Mouse (Mus musculus) heart, embryonic 11.5 days (tissue): ENCODE data around the gene Tial1. TPM values are rescaled to one million over a fixed set of nuclear protein-coding genes. Genes with fewer than 3 reads are reported as not detected.

ENCODE experiments used
- ATAC-seq: fragments of 200-750 bp; cut with Nextera tagmentation; replicated peaks from 2 replicates; pipeline ENCODE4 v1.8.0; 2017; ENCODE audit warnings: moderate library complexity; ENCODE audit not compliant: insufficient number of reproducible peaks, low FRiP score, low TSS enrichment
- H3K27ac ChIP-seq: fragments of 300-500 bp; sonication (generic); 2 replicates; pipeline ENCODE4 v1.5.1; 2014; ENCODE audit warnings: mild to moderate bottlenecking, low read depth, low read length
- H3K27me3 ChIP-seq: fragments of 300-500 bp; sonication (generic); 2 replicates; pipeline ENCODE4 v1.6.1; 2014; ENCODE audit warnings: mild to moderate bottlenecking, low read length, mixed read lengths; ENCODE audit not compliant: control insufficient read depth, insufficient read depth
- H3K36me3 ChIP-seq: fragments of 300-500 bp; sonication (generic); 2 replicates; pipeline ENCODE4 v1.6.1; 2014; ENCODE audit warnings: mild to moderate bottlenecking, low read length, moderate library complexity, mixed read lengths; ENCODE audit not compliant: control insufficient read depth, insufficient read depth
- H3K4me1 ChIP-seq: fragments of 300-500 bp; sonication (generic); 2 replicates; pipeline ENCODE4 v1.6.1; 2014; ENCODE audit warnings: low read length; ENCODE audit not compliant: control insufficient read depth, insufficient read depth
- H3K4me2 ChIP-seq: fragments of 300-500 bp; sonication (generic); 2 replicates; pipeline ENCODE4 v1.6.1; 2014; ENCODE audit warnings: mild to moderate bottlenecking, moderate library complexity
- H3K4me3 ChIP-seq: fragments of 300-500 bp; sonication (generic); 2 replicates; pipeline ENCODE4 v1.5.1; 2014; ENCODE audit warnings: low read depth, low read length
- H3K9ac ChIP-seq: fragments of 300-500 bp; sonication (generic); 2 replicates; pipeline ENCODE4 v1.6.1; 2014; ENCODE audit warnings: mild to moderate bottlenecking, low read depth, low read length, moderate library complexity
- H3K9me3 ChIP-seq: fragments of 300-500 bp; sonication (generic); replicated peaks from 2 replicates; pipeline ENCODE4 v1.6.1; 2016; ENCODE audit warnings: low read length; ENCODE audit not compliant: control insufficient read depth
- WGBS: fragments of 180-500 bp; shearing (Covaris S2); extraction: QIAGEN DNeasy Blood & Tissue Kit; methylation state at CpG from one replicate; pipeline ENCODE4 v1.1.7; 2014; ENCODE audit not compliant: insufficient replicate concordance; 5-methylcytosine and 5-hydroxymethylcytosine counted together
- polyA plus RNA-seq: library from polyadenylated mRNA; unstranded; fragments of >200 nt; fragmentation: Nextera tagmentation; extraction: Ambion mirVana; gene quantifications from 2 replicates; pipeline ENCODE4 v1.2.1, GENCODE M21; 2014

Tial1 gene
- polyA plus RNA-seq, 1 experiment from 2014 or later = 26.6 TPM

GRCm38 (mm10) chr7:128460131-128460864, 1.2 kb downstream of the Tial1 start:
- Histone ChIP-seq H3K27ac (peak overlapping the region; percentile 92), H3K9me3 (no peaks in the 10 kb centered on the region), H3K27me3 (no peaks in the 10 kb centered on the region), H3K36me3 (no peaks in the 10 kb centered on the region), H3K4me3 (peak overlapping the region; percentile 89), H3K4me2 (peak overlapping the region; percentile 76), H3K9ac (peak overlapping the region; percentile 92), H3K4me1 (peaks cover 5% of the 10 kb centered on the region)
- peak; percentile 3; the same call in 1 of the 2 replicates for ATAC-seq
- under 1% methylated on average over 36 of the region's 36 CpGs for WGBS

- no peaks in the 10 kb centered on the region for H3K36me3 ChIP-seq
- peaks cover 5% of the 10 kb centered on the region for H3K4me1 ChIP-seq
- H3K4me2 ChIP-seq = peak overlapping the region; percentile 76
- WGBS = 17% methylated on average over 4 of the region's 4 CpGs
- H3K9me3 ChIP-seq = no peaks in the 10 kb centered on the region
- ATAC-seq = no peak
- H3K4me3 ChIP-seq = peak overlapping the region; percentile 89
- H3K27ac ChIP-seq = no peak overlapping the region
- no peaks in the 10 kb centered on the region for H3K27me3 ChIP-seq
- peak overlapping the region; percentile 92 for H3K9ac ChIP-seq
These were observed 1.8 kb downstream of the Tial1 start for GRCm38 (mm10) chr7:128459791-128460130.

GRCm38 (mm10) chr7:128458011-128458410, 3.5 kb downstream of the Tial1 start:
- H3K9ac ChIP-seq = no peak overlapping the region
- no peak for ATAC-seq
- no peak overlapping the region for H3K4me2 ChIP-seq
- no peaks in the 10 kb centered on the region; the same call in 1 of the 2 replicates for H3K36me3 ChIP-seq
- H3K4me3 ChIP-seq = no peak overlapping the region
- H3K4me1 ChIP-seq = peaks cover 5% of the 10 kb centered on the region
- H3K27me3 ChIP-seq = no peaks in the 10 kb centered on the region
- no peak overlapping the region for H3K27ac ChIP-seq
- H3K9me3 ChIP-seq = no peaks in the 10 kb centered on the region

GRCm38 (mm10) chr7:128452731-128453130, 8.8 kb downstream of the Tial1 start:
- H3K36me3 ChIP-seq = peaks cover 7% of the 10 kb centered on the region
- H3K27me3 ChIP-seq = no peaks in the 10 kb centered on the region
- H3K4me2 ChIP-seq = no peak overlapping the region
- H3K4me3 ChIP-seq = no peak overlapping the region
- no peak overlapping the region for H3K9ac ChIP-seq
- ATAC-seq = no peak
- H3K27ac ChIP-seq = no peak overlapping the region
- no peaks in the 10 kb centered on the region for H3K9me3 ChIP-seq
- 0 out of 2 replicates have a peak, but pooled peaks cover under 1% of the 10 kb centered on the region for H3K4me1 ChIP-seq
- WGBS = 90% methylated on average over 1 of the region's 1 CpGs

- Histone ChIP-seq H3K4me3 (no peak overlapping the region), H3K9me3 (no peaks in the 10 kb centered on the region), H3K27ac (no peak overlapping the region), H3K4me1 (no peaks in the 10 kb centered on the region), H3K4me2 (no peak overlapping the region), H3K9ac (no peak overlapping the region), H3K27me3 (no peaks in the 10 kb centered on the region), H3K36me3 (peaks cover 11% of the 10 kb centered on the region)
- 88% methylated on average over 2 of the region's 2 CpGs for WGBS
- ATAC-seq = no peak
These were observed 20.9 kb downstream of the Tial1 start for GRCm38 (mm10) chr7:128440584-128440983.

- no peak overlapping the region for H3K27ac ChIP-seq
- no peaks in the 10 kb centered on the region for H3K9me3 ChIP-seq
- no peak overlapping the region for H3K4me3 ChIP-seq
- no peaks in the 10 kb centered on the region for H3K27me3 ChIP-seq
- no peak overlapping the region for H3K9ac ChIP-seq
- H3K36me3 ChIP-seq = peaks cover 10% of the 10 kb centered on the region
- no peak for ATAC-seq
- WGBS = 93% methylated on average over 6 of the region's 6 CpGs
- H3K4me2 ChIP-seq = no peak overlapping the region
- no peaks in the 10 kb centered on the region for H3K4me1 ChIP-seq
These were observed 22.3 kb downstream of the Tial1 start for GRCm38 (mm10) chr7:128439251-128439650.

- no peak for ATAC-seq
- Histone ChIP-seq H3K4me3 (no peak overlapping the region), H3K4me2 (no peak overlapping the region), H3K36me3 (peaks cover 5% of the 10 kb centered on the region), H3K27ac (no peak overlapping the region), H3K9me3 (no peaks in the 10 kb centered on the region), H3K4me1 (no peaks in the 10 kb centered on the region), H3K27me3 (no peaks in the 10 kb centered on the region), H3K9ac (no peak overlapping the region)
These were observed 23.4 kb downstream of the Tial1 start for GRCm38 (mm10) chr7:128438131-128438530.

- no peak overlapping the region for H3K27ac ChIP-seq
- H3K4me1 ChIP-seq = no peaks in the 10 kb centered on the region
- no peak for ATAC-seq
- no peaks in the 10 kb centered on the region for H3K9me3 ChIP-seq
- H3K36me3 ChIP-seq = no peaks in the 10 kb centered on the region
- no peaks in the 10 kb centered on the region for H3K27me3 ChIP-seq
- WGBS = 72% methylated on average over 1 of the region's 1 CpGs
- H3K9ac ChIP-seq = no peak overlapping the region
- no peak overlapping the region for H3K4me3 ChIP-seq
- no peak overlapping the region for H3K4me2 ChIP-seq
These were observed 28.3 kb downstream of the Tial1 start for GRCm38 (mm10) chr7:128433213-128433612.

GRCm38 (mm10) chr7:128432574-128432973, 28.9 kb downstream of the Tial1 start:
- H3K4me2 ChIP-seq = no peak overlapping the region
- no peaks in the 10 kb centered on the region for H3K36me3 ChIP-seq
- no peak overlapping the region for H3K9ac ChIP-seq
- no peaks in the 10 kb centered on the region for H3K4me1 ChIP-seq
- WGBS = 78% methylated on average over 10 of the region's 10 CpGs
- H3K4me3 ChIP-seq = no peak overlapping the region
- ATAC-seq = no peak
- no peaks in the 10 kb centered on the region for H3K27me3 ChIP-seq
- no peaks in the 10 kb centered on the region for H3K9me3 ChIP-seq
- no peak overlapping the region for H3K27ac ChIP-seq
